Mouse (Mus musculus) spleen, postnatal 14 days (tissue): ENCODE data around the gene C3.
A peak's percentile ranks its signal among the peaks of the same experiment; 100 is the strongest.

Source experiments
- DNase-seq, 2 experiments: peaks; one replicate each; pipeline ENCODE4 v3.0.0; 2021 to 2022; ENCODE audit warnings: low spot score in 2 of 2

The C3 gene

DNA sequence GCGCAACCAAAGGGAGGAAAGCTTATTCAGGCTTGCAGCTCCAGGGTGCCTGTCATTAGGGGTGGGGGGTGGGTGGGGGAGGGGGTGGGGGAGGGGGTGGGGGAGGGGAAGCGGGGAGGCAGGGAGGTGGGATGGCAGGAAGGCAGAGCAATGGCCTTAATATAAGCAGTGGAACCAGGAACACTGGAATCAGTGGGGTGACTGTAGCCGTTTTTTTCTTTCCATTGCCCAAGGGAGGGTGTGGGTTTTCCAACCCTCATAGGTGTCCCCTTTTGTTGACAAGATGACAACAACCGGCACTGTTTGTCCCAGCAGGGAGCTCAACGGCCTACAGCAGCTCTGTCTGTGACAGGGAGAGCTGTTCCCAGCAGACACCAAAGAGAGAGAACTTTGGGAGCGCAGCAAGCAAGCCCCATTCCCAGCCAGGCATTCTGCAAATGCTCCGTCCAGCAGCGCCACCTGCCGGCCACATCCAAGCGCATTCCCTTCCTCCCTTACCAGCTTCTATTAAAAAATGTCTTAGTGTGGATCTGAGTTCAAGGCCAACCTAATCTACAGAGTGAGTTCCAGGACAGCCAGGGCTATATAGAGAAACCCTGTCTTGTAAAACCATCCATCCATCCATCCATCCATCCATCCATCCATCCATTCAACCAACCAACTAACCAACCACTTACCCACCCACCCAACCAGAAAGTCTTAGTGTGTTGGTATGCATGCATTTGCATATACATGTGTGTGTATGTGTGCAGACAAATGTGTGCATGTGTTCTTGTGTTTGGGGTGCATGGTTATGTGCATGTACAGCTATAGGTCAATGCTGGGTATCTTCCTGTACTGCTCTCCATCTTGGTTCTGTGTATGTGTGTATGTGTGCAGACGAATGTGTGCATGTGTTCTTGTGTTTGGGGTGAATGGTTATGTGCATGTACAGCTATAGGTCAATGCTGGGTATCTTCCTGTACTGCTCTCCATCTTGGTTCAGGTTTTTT, 60.8 kb downstream of the C3 start:
- DNase-seq, result peak; percentile 64 to 77
